ENCODE assay signal across 16 mouse cellular contexts in the genomic region with DNA sequence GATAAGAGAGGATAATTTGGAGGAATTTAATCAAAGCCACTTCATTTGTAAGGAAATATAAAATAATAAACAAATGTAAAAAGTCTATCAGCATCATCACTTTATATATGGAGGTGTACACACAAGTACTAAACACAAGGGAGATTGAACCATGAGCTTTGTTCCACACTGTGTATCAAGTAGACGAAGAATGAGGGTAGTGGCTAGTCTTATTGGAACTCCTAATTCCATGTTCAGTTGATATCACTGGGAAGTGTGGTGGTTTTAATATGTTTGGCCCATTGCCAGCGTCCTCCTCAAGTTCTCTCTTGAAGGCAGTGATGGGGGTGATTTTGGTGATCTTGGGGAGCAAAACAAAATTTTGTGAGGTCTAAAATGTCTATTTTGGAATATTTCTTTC.
"Had no signal": no experiment of that assay in that cellular context is flagged by ENCODE, and none has a peak within 500 bp of the region (broad histone marks: within the 10 kb centered on the region; RNA-seq: fewer than 3 reads in every experiment).

No protein-coding gene starts in this region.

- H3K4me2 ChIP-seq: limb, embryonic 13.5 days; liver, embryonic 12.5 days; liver, embryonic 15.5 days had no signal

- H3K4me1 ChIP-seq: limb, embryonic 10.5 days; limb, embryonic 13.5 days; liver, embryonic 12.5 days; liver, embryonic 15.5 days had no signal

- H3K4me3 ChIP-seq: layer of hippocampus, adult 2 months; limb, embryonic 10.5 days; limb, embryonic 13.5 days; liver, embryonic 12.5 days; liver, embryonic 15.5 days had no signal

- DNase-seq: kidney, adult 2 months; kidney, postnatal 25 days; layer of hippocampus, adult 9-11 months; liver; lung, adult 18-20 months; lung, postnatal 14 days; thymus, adult 18-20 months; thymus, postnatal 36 days had no signal

- H3K27ac ChIP-seq: kidney, postnatal 0 days; layer of hippocampus, adult 2 months; limb, embryonic 10.5 days; limb, embryonic 13.5 days; liver, embryonic 12.5 days; liver, embryonic 15.5 days; macrophage had no signal

- H3K36me3 ChIP-seq: limb, embryonic 10.5 days; limb, embryonic 13.5 days; liver, embryonic 12.5 days; liver, embryonic 15.5 days had no signal

- H3K27me3 ChIP-seq: limb, embryonic 13.5 days; liver, embryonic 12.5 days; liver, embryonic 15.5 days had no signal

- H3K9ac ChIP-seq: limb, embryonic 13.5 days; liver, embryonic 12.5 days; liver, embryonic 15.5 days had no signal

- H3K9me3 ChIP-seq: limb, embryonic 10.5 days; limb, embryonic 13.5 days; liver, embryonic 12.5 days; liver, embryonic 15.5 days had no signal

- ATAC-seq: intestine, postnatal 0 days; liver, embryonic 12.5 days had no signal
